Mouse (Mus musculus): ENCODE data around the gene Agap3. TPM values are rescaled to one million over a fixed set of nuclear protein-coding genes. Genes with fewer than 3 reads are reported as not detected.

The Agap3 gene
- polyA plus RNA-seq, 1 experiment from 2014 or later: 25.6 TPM

DNA sequence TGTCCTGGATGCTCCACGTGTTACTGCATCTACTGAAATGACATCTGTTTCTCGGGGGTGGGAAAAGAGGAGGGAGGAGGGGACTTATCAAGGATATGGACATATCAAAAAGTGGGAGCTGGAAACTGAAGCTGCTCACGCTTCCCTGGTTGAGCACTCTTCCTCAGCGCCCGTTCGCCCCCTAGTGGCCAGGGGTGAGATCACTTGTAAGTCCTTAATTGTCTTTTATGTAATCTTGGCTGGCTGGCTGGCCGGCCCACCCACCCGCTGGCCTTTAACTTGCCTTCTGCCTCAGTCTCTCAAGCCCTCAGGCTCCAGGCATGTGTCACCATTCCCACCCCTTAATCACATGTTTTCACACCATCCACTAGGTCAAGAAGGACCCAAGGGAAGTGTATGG, 34.1 kb downstream of the Agap3 start:
- no peak overlapping the region for H3K27ac ChIP-seq (ENCODE audit: low read length)
- peaks cover 63% of the 10 kb centered on the region for H3K36me3 ChIP-seq (ENCODE audit: control insufficient read depth, insufficient read depth, low read length)
- H3K9ac ChIP-seq (replicated peaks; ENCODE audit: low read depth, low read length): no peak overlapping the region
- H3K9me3 ChIP-seq (ENCODE audit: control insufficient read depth, low read depth, low read length): no peaks in the 10 kb centered on the region
- ATAC-seq (ENCODE audit: insufficient number of reproducible peaks, insufficient read depth, low FRiP score, low read depth): no peak
- H3K27me3 ChIP-seq (ENCODE audit: control insufficient read depth, insufficient read depth, low read length): no peaks in the 10 kb centered on the region
- peaks cover 7% of the 10 kb centered on the region for H3K4me1 ChIP-seq (ENCODE audit: control insufficient read depth, insufficient read depth, low read length)
- no peak overlapping the region for H3K4me3 ChIP-seq (ENCODE audit: low read depth, low read length)
- no peak overlapping the region for H3K4me2 ChIP-seq (replicated peaks; ENCODE audit: low read depth, low read length)
- 3% methylated on average over 8 of the region's 8 CpGs for WGBS

GRCm38 (mm10) chr5:24486738-24487137, 34.8 kb downstream of the Agap3 start:
- ATAC-seq (ENCODE audit: insufficient number of reproducible peaks, insufficient read depth, low FRiP score, low read depth): no peak
- Histone ChIP-seq H3K4me2 (replicated peaks; ENCODE audit: low read depth, low read length) (no peak overlapping the region), H3K27ac (ENCODE audit: low read length) (no peak overlapping the region), H3K27me3 (ENCODE audit: control insufficient read depth, insufficient read depth, low read length) (no peaks in the 10 kb centered on the region), H3K4me3 (ENCODE audit: low read depth, low read length) (no peak overlapping the region), H3K4me1 (ENCODE audit: control insufficient read depth, insufficient read depth, low read length) (peaks cover 7% of the 10 kb centered on the region), H3K9ac (replicated peaks; ENCODE audit: low read depth, low read length) (no peak overlapping the region), H3K36me3 (ENCODE audit: control insufficient read depth, insufficient read depth, low read length) (peaks cover 67% of the 10 kb centered on the region), H3K9me3 (ENCODE audit: control insufficient read depth, low read depth, low read length) (no peaks in the 10 kb centered on the region)
- 91% methylated on average over 5 of the region's 5 CpGs for WGBS

- peaks cover 77% of the 10 kb centered on the region for H3K36me3 ChIP-seq (ENCODE audit: control insufficient read depth, insufficient read depth, low read length)
- no peak for ATAC-seq (ENCODE audit: insufficient number of reproducible peaks, insufficient read depth, low FRiP score, low read depth)
- no peak overlapping the region for H3K9ac ChIP-seq (replicated peaks; ENCODE audit: low read depth, low read length)
- WGBS: 67% methylated on average over 14 of the region's 14 CpGs
- no peak overlapping the region for H3K4me2 ChIP-seq (replicated peaks; ENCODE audit: low read depth, low read length)
- no peak overlapping the region for H3K27ac ChIP-seq (ENCODE audit: low read length)
- no peaks in the 10 kb centered on the region for H3K9me3 ChIP-seq (ENCODE audit: control insufficient read depth, low read depth, low read length)
- no peaks in the 10 kb centered on the region for H3K4me1 ChIP-seq (ENCODE audit: control insufficient read depth, insufficient read depth, low read length)
- no peaks in the 10 kb centered on the region for H3K27me3 ChIP-seq (ENCODE audit: control insufficient read depth, insufficient read depth, low read length)
- no peak overlapping the region for H3K4me3 ChIP-seq (ENCODE audit: low read depth, low read length)
These were observed 38.5 kb downstream of the Agap3 start for GRCm38 (mm10) chr5:24490413-24490920.

- H3K36me3 ChIP-seq (ENCODE audit: control insufficient read depth, insufficient read depth, low read length): peaks cover 85% of the 10 kb centered on the region
- WGBS: 87% methylated on average over 16 of the region's 16 CpGs
These were observed 40.7 kb downstream of the Agap3 start for GRCm38 (mm10) chr5:24492546-24493285.

DNA sequence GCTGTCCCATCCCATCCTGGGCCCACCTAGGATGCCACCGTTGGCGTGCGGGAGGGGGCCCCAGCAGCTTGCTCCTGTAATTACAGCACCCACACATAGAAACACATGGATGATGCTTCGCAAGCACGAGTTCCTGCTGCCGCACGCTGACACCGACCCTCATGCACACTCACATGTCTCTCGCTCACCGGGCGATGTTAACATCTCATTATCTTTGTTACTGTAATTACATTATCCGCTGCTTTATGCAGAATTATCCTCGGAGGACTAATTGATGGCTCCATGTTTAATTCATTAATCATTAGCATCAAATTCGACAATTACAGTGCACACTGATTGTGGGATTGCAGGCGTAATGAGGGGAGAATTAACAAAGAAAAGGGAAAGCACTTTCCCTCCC, 43.0 kb downstream of the Agap3 start:
- Histone ChIP-seq H3K4me2 (replicated peaks; ENCODE audit: low read depth, low read length) (no peak overlapping the region), H3K4me1 (ENCODE audit: control insufficient read depth, insufficient read depth, low read length) (no peaks in the 10 kb centered on the region), H3K4me3 (ENCODE audit: low read depth, low read length) (no peak overlapping the region), H3K27me3 (ENCODE audit: control insufficient read depth, insufficient read depth, low read length) (no peaks in the 10 kb centered on the region), H3K9ac (replicated peaks; ENCODE audit: low read depth, low read length) (no peak overlapping the region), H3K9me3 (ENCODE audit: control insufficient read depth, low read depth, low read length) (no peaks in the 10 kb centered on the region), H3K27ac (ENCODE audit: low read length) (no peak overlapping the region), H3K36me3 (ENCODE audit: control insufficient read depth, insufficient read depth, low read length) (peaks cover 79% of the 10 kb centered on the region)
- ATAC-seq (ENCODE audit: insufficient number of reproducible peaks, insufficient read depth, low FRiP score, low read depth): no peak
- 89% methylated on average over 15 of the region's 15 CpGs for WGBS

More at GRCm38 (mm10) chr5:24492546-24493285, 40.7 kb downstream of the Agap3 start:
- H3K9ac ChIP-seq (replicated peaks; ENCODE audit: low read depth, low read length): no peak overlapping the region
- H3K9me3 ChIP-seq (ENCODE audit: control insufficient read depth, low read depth, low read length): no peaks in the 10 kb centered on the region
- no peak overlapping the region for H3K4me2 ChIP-seq (replicated peaks; ENCODE audit: low read depth, low read length)
- no peaks in the 10 kb centered on the region for H3K27me3 ChIP-seq (ENCODE audit: control insufficient read depth, insufficient read depth, low read length)
- no peak overlapping the region for H3K27ac ChIP-seq (ENCODE audit: low read length)
- H3K4me1 ChIP-seq (ENCODE audit: control insufficient read depth, insufficient read depth, low read length): no peaks in the 10 kb centered on the region
- no peak overlapping the region for H3K4me3 ChIP-seq (ENCODE audit: low read depth, low read length)
- ATAC-seq (ENCODE audit: insufficient number of reproducible peaks, insufficient read depth, low FRiP score, low read depth): no peak

- H3K9ac ChIP-seq (replicated peaks; ENCODE audit: low read depth, low read length): no peak overlapping the region
- no peak overlapping the region for H3K4me2 ChIP-seq (replicated peaks; ENCODE audit: low read depth, low read length)
- WGBS: 81% methylated on average over 6 of the region's 6 CpGs
- no peaks in the 10 kb centered on the region for H3K27me3 ChIP-seq (ENCODE audit: control insufficient read depth, insufficient read depth, low read length)
- H3K36me3 ChIP-seq (ENCODE audit: control insufficient read depth, insufficient read depth, low read length): peaks cover 81% of the 10 kb centered on the region
- no peaks in the 10 kb centered on the region for H3K9me3 ChIP-seq (ENCODE audit: control insufficient read depth, low read depth, low read length)
- no peak overlapping the region for H3K4me3 ChIP-seq (ENCODE audit: low read depth, low read length)
- H3K27ac ChIP-seq (ENCODE audit: low read length): no peak overlapping the region
- H3K4me1 ChIP-seq (ENCODE audit: control insufficient read depth, insufficient read depth, low read length): no peaks in the 10 kb centered on the region
- no peak for ATAC-seq (ENCODE audit: insufficient number of reproducible peaks, insufficient read depth, low FRiP score, low read depth)
These were observed 44.8 kb downstream of the Agap3 start for GRCm38 (mm10) chr5:24496756-24497155.

DNA sequence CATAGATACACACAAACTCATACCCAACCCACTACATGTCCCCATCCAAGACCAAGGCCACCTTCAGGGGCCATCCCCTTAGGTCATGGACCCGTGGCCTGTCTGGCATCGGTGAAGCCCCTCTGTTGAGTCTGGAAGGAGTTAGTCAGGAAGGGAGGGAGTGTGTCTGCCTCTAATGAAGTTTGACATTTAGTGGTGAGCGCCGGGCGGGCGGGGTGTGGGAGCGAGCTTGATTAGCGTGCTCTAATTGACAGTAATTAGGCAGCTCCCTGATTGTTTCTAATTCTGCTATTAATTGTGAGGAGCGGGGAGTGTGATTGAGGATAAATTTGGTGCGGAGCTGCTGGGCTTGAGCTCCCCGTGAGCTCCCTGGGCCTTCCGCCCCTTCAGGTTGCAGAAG, 45.5 kb downstream of the Agap3 start:
- Histone ChIP-seq H3K4me1 (ENCODE audit: control insufficient read depth, insufficient read depth, low read length) (no peaks in the 10 kb centered on the region), H3K36me3 (ENCODE audit: control insufficient read depth, insufficient read depth, low read length) (peaks cover 79% of the 10 kb centered on the region), H3K4me2 (replicated peaks; ENCODE audit: low read depth, low read length) (no peak overlapping the region), H3K9me3 (ENCODE audit: control insufficient read depth, low read depth, low read length) (no peaks in the 10 kb centered on the region), H3K27ac (ENCODE audit: low read length) (no peak overlapping the region), H3K9ac (replicated peaks; ENCODE audit: low read depth, low read length) (no peak overlapping the region), H3K4me3 (ENCODE audit: low read depth, low read length) (no peak overlapping the region), H3K27me3 (ENCODE audit: control insufficient read depth, insufficient read depth, low read length) (no peaks in the 10 kb centered on the region)
- no peak for ATAC-seq (ENCODE audit: insufficient number of reproducible peaks, insufficient read depth, low FRiP score, low read depth)
- 81% methylated on average over 12 of the region's 12 CpGs for WGBS

DNA sequence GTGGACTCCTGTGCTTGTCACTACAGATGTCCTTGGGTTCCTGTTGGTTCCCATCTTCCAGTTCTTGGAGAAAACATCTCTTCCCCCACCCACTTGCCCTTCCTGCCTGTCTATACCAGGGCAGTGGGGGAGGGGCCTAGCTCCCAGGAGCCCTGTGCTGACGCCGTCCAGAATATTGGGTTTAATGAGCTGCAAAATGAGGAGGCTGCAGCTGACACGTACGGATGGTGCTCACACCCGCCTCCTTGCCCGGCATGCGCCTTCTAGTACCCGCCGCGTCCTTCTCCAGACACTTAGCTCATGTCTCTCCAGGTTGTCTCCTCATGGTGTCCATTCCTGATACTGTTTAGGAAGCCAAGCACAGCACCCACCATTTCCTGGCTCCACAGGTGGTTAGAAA, 47.1 kb downstream of the Agap3 start:
- 81% methylated on average over 10 of the region's 10 CpGs for WGBS
- Histone ChIP-seq H3K9ac (replicated peaks; ENCODE audit: low read depth, low read length) (no peak overlapping the region), H3K27ac (ENCODE audit: low read length) (no peak overlapping the region), H3K27me3 (ENCODE audit: control insufficient read depth, insufficient read depth, low read length) (no peaks in the 10 kb centered on the region), H3K4me1 (ENCODE audit: control insufficient read depth, insufficient read depth, low read length) (no peaks in the 10 kb centered on the region), H3K4me3 (ENCODE audit: low read depth, low read length) (no peak overlapping the region), H3K9me3 (ENCODE audit: control insufficient read depth, low read depth, low read length) (no peaks in the 10 kb centered on the region), H3K4me2 (replicated peaks; ENCODE audit: low read depth, low read length) (no peak overlapping the region), H3K36me3 (ENCODE audit: control insufficient read depth, insufficient read depth, low read length) (peaks cover 64% of the 10 kb centered on the region)
- no peak for ATAC-seq (ENCODE audit: insufficient number of reproducible peaks, insufficient read depth, low FRiP score, low read depth)

DNA sequence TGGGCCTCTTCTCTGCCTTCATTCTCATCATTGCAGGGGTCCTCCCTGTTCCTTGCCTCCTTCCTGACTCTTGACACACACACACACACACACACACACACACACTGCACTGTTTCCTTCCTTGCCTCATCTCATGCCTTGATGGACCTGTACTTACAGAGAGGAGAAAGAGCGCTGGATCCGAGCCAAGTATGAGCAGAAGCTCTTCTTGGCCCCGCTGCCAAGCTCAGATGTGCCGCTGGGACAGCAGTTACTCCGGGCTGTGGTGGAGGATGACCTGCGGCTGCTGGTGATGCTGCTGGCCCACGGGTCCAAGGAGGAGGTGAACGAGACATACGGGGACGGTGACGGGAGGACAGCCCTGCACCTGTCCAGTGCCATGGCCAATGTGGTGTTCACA, 48.9 kb downstream of the Agap3 start:
- WGBS: 78% methylated on average over 11 of the region's 11 CpGs
- Histone ChIP-seq H3K4me1 (ENCODE audit: control insufficient read depth, insufficient read depth, low read length) (no peaks in the 10 kb centered on the region), H3K4me3 (ENCODE audit: low read depth, low read length) (no peak overlapping the region), H3K27ac (ENCODE audit: low read length) (no peak overlapping the region), H3K4me2 (replicated peaks; ENCODE audit: low read depth, low read length) (no peak overlapping the region), H3K36me3 (ENCODE audit: control insufficient read depth, insufficient read depth, low read length) (peaks cover 54% of the 10 kb centered on the region), H3K27me3 (ENCODE audit: control insufficient read depth, insufficient read depth, low read length) (no peaks in the 10 kb centered on the region), H3K9ac (replicated peaks; ENCODE audit: low read depth, low read length) (no peak overlapping the region), H3K9me3 (ENCODE audit: control insufficient read depth, low read depth, low read length) (no peaks in the 10 kb centered on the region)
- no peak for ATAC-seq (ENCODE audit: insufficient number of reproducible peaks, insufficient read depth, low FRiP score, low read depth)

Data from stomach, embryonic 14.5 days (tissue).